Mouse (Mus musculus) CH12.LX (cell line): ENCODE measurements around the gene Pcdh7. TPM values are rescaled to one million over a fixed set of nuclear protein-coding genes. Genes with fewer than 3 reads are reported as not detected.
"Not testable (repeated sequence)": the region's sequence is repeated elsewhere in the genome, so short reads cannot be mapped to it uniquely, and the experiment has no call there.

Source experiments
- DNase-seq: peaks from one replicate; pipeline ENCODE4 v3.0.0-alpha.2; 2013; ENCODE audit errors: extremely low read depth
- H3K27ac ChIP-seq: 2 replicates; pipeline ENCODE4 v1.5.1; 2012; ENCODE audit warnings: low read depth, mild to moderate bottlenecking, control low read depth, moderate library complexity; ENCODE audit not compliant: insufficient read depth
- H3K27me3 ChIP-seq: replicated peaks from 2 replicates; pipeline ENCODE3; 2012; ENCODE audit warnings: inconsistent platforms
- H3K36me3 ChIP-seq, 2 experiments: replicated peaks in 1 of 2; 2 replicates each; pipeline versions ENCODE3 to v1.6.1; 2012; ENCODE audit warnings: inconsistent platforms in 1 of 2, low read length in 1 of 2, mild to moderate bottlenecking in 1 of 2, mixed read lengths in 1 of 2, moderate library complexity in 1 of 2; ENCODE audit not compliant: control insufficient read depth in 1 of 2, insufficient read depth in 1 of 2
- H3K4me1 ChIP-seq, 2 experiments: 2 replicates each; pipeline ENCODE4 v1.6.1; 2012; ENCODE audit warnings: inconsistent platforms in 1 of 2, moderate library complexity in 1 of 2; ENCODE audit not compliant: insufficient read depth in 2 of 2, control insufficient read depth in 1 of 2
- H3K4me2 ChIP-seq: 2 replicates; pipeline ENCODE4 v1.6.1; 2012; ENCODE audit warnings: low read depth, mild to moderate bottlenecking, control low read depth; ENCODE audit not compliant: poor library complexity, insufficient read depth, severe bottlenecking
- H3K4me3 ChIP-seq, 3 experiments: fragments of 150-350 bp in 1 of 3; sonication (generic) in 1 of 3; replicated peaks in 1 of 3; 2 replicates each; pipeline versions ENCODE3 to v1.5.1; 2011 to 2012; ENCODE audit warnings: low read depth in 2 of 3, low read length in 2 of 3, mild to moderate bottlenecking in 2 of 3, moderate library complexity in 2 of 3, control low read depth in 1 of 3, improper control_type of control experiment in 1 of 3, inconsistent platforms in 1 of 3, mixed read lengths in 1 of 3; ENCODE audit not compliant: poor library complexity in 1 of 3
- H3K79me2 ChIP-seq: replicated peaks from 2 replicates; pipeline ENCODE4 v1.6.1; 2012; ENCODE audit warnings: mild to moderate bottlenecking, moderate library complexity; ENCODE audit not compliant: control insufficient read depth, poor library complexity, insufficient read depth, severe bottlenecking; ENCODE audit errors: extremely low read depth
- H3K9ac ChIP-seq: 2 replicates; pipeline ENCODE4 v1.6.1; 2012; ENCODE audit warnings: low read depth, mild to moderate bottlenecking, control low read depth, moderate library complexity; ENCODE audit not compliant: insufficient read depth
- H3K9me3 ChIP-seq: replicated peaks from 2 replicates; pipeline ENCODE3; 2012; ENCODE audit warnings: low read length, inconsistent platforms, mixed read lengths
- CHD1 ChIP-seq: IDR thresholded peaks from 2 replicates; pipeline ENCODE4 v1.6.1; 2012; ENCODE audit warnings: low read depth, low read length, improper control_type of control experiment, inconsistent platforms
- CHD2 ChIP-seq: IDR thresholded peaks from 2 replicates; pipeline ENCODE4 v1.6.1; 2011; ENCODE audit warnings: low read length, improper control_type of control experiment
- E2F4 ChIP-seq: IDR thresholded peaks from 2 replicates; pipeline ENCODE4 v1.6.1; 2011; ENCODE audit warnings: low read depth, low read length, improper control_type of control experiment; ENCODE audit not compliant: insufficient replicate concordance
- EP300 ChIP-seq: IDR thresholded peaks from 2 replicates; pipeline ENCODE4 v1.6.1; 2011; ENCODE audit warnings: low read length, improper control_type of control experiment
- GABPA ChIP-seq: IDR thresholded peaks from 2 replicates; pipeline ENCODE4 v1.6.1; 2012; ENCODE audit warnings: low read depth, low read length, improper control_type of control experiment, inconsistent platforms; ENCODE audit not compliant: insufficient replicate concordance
- JUN ChIP-seq: IDR thresholded peaks from 2 replicates; pipeline ENCODE4 v1.6.1; 2011; ENCODE audit warnings: low read depth, mild to moderate bottlenecking, low read length, improper control_type of control experiment, moderate library complexity; ENCODE audit not compliant: insufficient read depth
- MAFK ChIP-seq: IDR thresholded peaks from 2 replicates; pipeline ENCODE4 v1.6.1; 2011; ENCODE audit warnings: low read length, improper control_type of control experiment; ENCODE audit not compliant: insufficient replicate concordance
- MAX ChIP-seq: IDR thresholded peaks from 2 replicates; pipeline ENCODE4 v1.6.1; 2011; ENCODE audit warnings: low read length, improper control_type of control experiment
- MEF2A ChIP-seq: IDR thresholded peaks from 2 replicates; pipeline ENCODE4 v1.6.1; 2014; ENCODE audit warnings: low read depth, mild to moderate bottlenecking, inconsistent platforms, low read length, improper control_type of control experiment, borderline replicate concordance
- MYC ChIP-seq: IDR thresholded peaks from 2 replicates; pipeline ENCODE4 v1.6.1; 2011; ENCODE audit warnings: low read depth, mild to moderate bottlenecking, improper control_type of control experiment, low read length
- NRF1 ChIP-seq: IDR thresholded peaks from 2 replicates; pipeline ENCODE4 v1.6.1; 2014; ENCODE audit warnings: low read depth, mild to moderate bottlenecking, inconsistent platforms, low read length, improper control_type of control experiment, moderate library complexity
- PAX5 ChIP-seq: IDR thresholded peaks from 2 replicates; pipeline ENCODE4 v1.6.1; 2012; ENCODE audit warnings: low read length, inconsistent platforms, mixed read lengths
- POLR2A ChIP-seq: IDR thresholded peaks from 2 replicates; pipeline ENCODE4 v1.6.1; 2011; ENCODE audit warnings: low read depth, mild to moderate bottlenecking, improper control_type of control experiment, low read length
- POLR2AphosphoS2 ChIP-seq: IDR thresholded peaks from 2 replicates; pipeline ENCODE4 v1.6.1; 2011; ENCODE audit warnings: low read depth, low read length, improper control_type of control experiment
- SIN3A ChIP-seq: IDR thresholded peaks from 2 replicates; pipeline ENCODE4 v1.6.1; 2012; ENCODE audit warnings: low read length, improper control_type of control experiment, inconsistent platforms
- TCF12 ChIP-seq: IDR thresholded peaks from 2 replicates; pipeline ENCODE4 v1.6.1; 2014; ENCODE audit warnings: low read depth, mild to moderate bottlenecking, inconsistent platforms, low read length, improper control_type of control experiment
- USF1 ChIP-seq: IDR thresholded peaks from 2 replicates; pipeline ENCODE4 v1.6.1; 2014; ENCODE audit warnings: low read depth, mild to moderate bottlenecking, inconsistent platforms, low read length, improper control_type of control experiment
- USF2 ChIP-seq: conservative IDR thresholded peaks from 2 replicates; pipeline ENCODE4 v1.6.1; 2011; ENCODE audit warnings: low read depth, low read length, improper control_type of control experiment
- ZNF384 ChIP-seq: IDR thresholded peaks from 2 replicates; pipeline ENCODE4 v1.6.1; 2012; ENCODE audit warnings: low read depth, low read length, improper control_type of control experiment, inconsistent platforms
- dilution Hi-C: fragments of 300-500 bp; cut with MboI; formaldehyde crosslinking; loops from 2 replicates; pipeline ENCODE4 v1.14.3; 2020; ENCODE audit warnings: low sequenced_read_pairs; ENCODE audit not compliant: extremely low pct_unique_long_range_greater_than_20kb, extremely low pct_ligation_motif_present
- in situ Hi-C: fragments of 300-500 bp; cut with MboI; formaldehyde crosslinking; loops from 3 replicates; pipeline ENCODE4 v1.14.3; 2019; ENCODE audit warnings: low sequenced_read_pairs, low pct_ligation_motif_present, low pct_unique_long_range_greater_than_20kb, mixed read lengths
- polyA plus RNA-seq: library from polyadenylated mRNA; unstranded; fragments of >175 nt; gene quantifications from 2 replicates; pipeline ENCODE4 v1.2.1, GENCODE M21; 2012; ENCODE audit warnings: low read depth; ENCODE audit not compliant: insufficient read length
- total RNA-seq, 2 experiments: library from RNA; depleted of rRNA; stranded (reverse); fragments of 300-350 nt in 1 of 2; fragments of >200 nt in 1 of 2; gene quantifications; 2 replicates each; pipeline ENCODE4 v1.2.3; 2012 to 2014

Pcdh7 gene
- total RNA-seq (2012; rRNA removed) (not detected in 2 replicates), total RNA-seq (2014; rRNA removed) (not detected in 2 replicates), polyA plus RNA-seq (not detected in 2 replicates)

- H3K27ac ChIP-seq: no peak within 1 kb of the TSS
These were observed at the start of gene Pcdh7 for GRCm38 (mm10) chr5:57717906-57718875. TSS of gene Pcdh7 (plus strand) at chr5:57717967.

GRCm38 (mm10) chr5:57676970-57677369 lies 40.8 kb upstream of the Pcdh7 start:
- H3K79me2 ChIP-seq, dilution Hi-C loops, H3K9me3 ChIP-seq, H3K27me3 ChIP-seq, H3K36me3 ChIP-seq, in situ Hi-C loops, H3K4me3 ChIP-seq, H3K9ac ChIP-seq, H3K4me1 ChIP-seq, H3K27ac ChIP-seq, H3K4me2 ChIP-seq, DNase-seq: not testable (repeated sequence)

More at GRCm38 (mm10) chr5:57717906-57718875, at the start of gene Pcdh7:
- in situ Hi-C loops (no loop called here), dilution Hi-C loops (no loop called here)
- H3K36me3 ChIP-seq: no peaks in the 10 kb centered on the region
- H3K4me1 ChIP-seq: no peaks in the 10 kb centered on the region
- no peak within 1 kb of the TSS for H3K4me2 ChIP-seq
- H3K79me2 ChIP-seq: no peaks in the 10 kb centered on the region
- DNase-seq: no peak
- no peak within 1 kb of the TSS for H3K4me3 ChIP-seq
- no peaks in the 10 kb centered on the region for H3K27me3 ChIP-seq
- no peak for TF ChIP-seq MYC
- no peak for TF ChIP-seq POLR2A
- no peak for TF ChIP-seq NRF1
- TF ChIP-seq JUN: no peak
- TF ChIP-seq MAFK: no peak
- TF ChIP-seq SIN3A: no peak
- TF ChIP-seq ZNF384: no peak
- TF ChIP-seq CHD1: no peak
- no peak for TF ChIP-seq POLR2AphosphoS2
- peaks cover 71% of the 10 kb centered on the region for H3K9me3 ChIP-seq
- no peak within 1 kb of the TSS for H3K9ac ChIP-seq

- peaks cover 8% of the 10 kb centered on the region for H3K9me3 ChIP-seq
- in situ Hi-C loops (no loop called here), dilution Hi-C loops (no loop called here)
- TF ChIP-seq MAX (no peak), MEF2A (no peak), PAX5 (no peak), NRF1 (no peak), USF1 (no peak), USF2 (no peak), EP300 (no peak), CHD2 (no peak), GABPA (no peak), TCF12 (no peak), E2F4 (no peak), POLR2AphosphoS2 (no peak), MYC (no peak)
- H3K27me3 ChIP-seq: no peaks in the 10 kb centered on the region
- no peaks in the 10 kb centered on the region for H3K79me2 ChIP-seq
- no peak overlapping the region for H3K27ac ChIP-seq
- DNase-seq: no peak
- H3K4me1 ChIP-seq: no peaks in the 10 kb centered on the region
- no peaks in the 10 kb centered on the region for H3K36me3 ChIP-seq
- no peak overlapping the region for H3K4me3 ChIP-seq
- H3K9ac ChIP-seq: no peak overlapping the region
- H3K4me2 ChIP-seq: no peak overlapping the region
These were observed 9.4 kb upstream of the Pcdh7 start for GRCm38 (mm10) chr5:57708396-57708795.
